Mouse (Mus musculus) ES-E14 (cell line): ENCODE measurements around the gene Notch1.

Experiments used
- CHD2 ChIP-seq: IDR thresholded peaks from 2 replicates; pipeline ENCODE4 v1.6.1; 2014; ENCODE audit warnings: mild to moderate bottlenecking, low read depth, low read length, inconsistent platforms
- HCFC1 ChIP-seq: IDR thresholded peaks from 2 replicates; pipeline ENCODE4 v1.6.1; 2012; ENCODE audit warnings: low read length, inconsistent platforms, borderline replicate concordance; ENCODE audit not compliant: insufficient read depth
- MAFK ChIP-seq: IDR thresholded peaks from 2 replicates; pipeline ENCODE4 v1.6.1; 2014; ENCODE audit warnings: mild to moderate bottlenecking, low read depth, low read length, inconsistent platforms; ENCODE audit not compliant: insufficient read depth
- ZC3H11A ChIP-seq: IDR thresholded peaks from 2 replicates; pipeline ENCODE4 v1.6.1; 2012; ENCODE audit warnings: low read depth, mild to moderate bottlenecking, inconsistent platforms, low read length, borderline replicate concordance

DNA sequence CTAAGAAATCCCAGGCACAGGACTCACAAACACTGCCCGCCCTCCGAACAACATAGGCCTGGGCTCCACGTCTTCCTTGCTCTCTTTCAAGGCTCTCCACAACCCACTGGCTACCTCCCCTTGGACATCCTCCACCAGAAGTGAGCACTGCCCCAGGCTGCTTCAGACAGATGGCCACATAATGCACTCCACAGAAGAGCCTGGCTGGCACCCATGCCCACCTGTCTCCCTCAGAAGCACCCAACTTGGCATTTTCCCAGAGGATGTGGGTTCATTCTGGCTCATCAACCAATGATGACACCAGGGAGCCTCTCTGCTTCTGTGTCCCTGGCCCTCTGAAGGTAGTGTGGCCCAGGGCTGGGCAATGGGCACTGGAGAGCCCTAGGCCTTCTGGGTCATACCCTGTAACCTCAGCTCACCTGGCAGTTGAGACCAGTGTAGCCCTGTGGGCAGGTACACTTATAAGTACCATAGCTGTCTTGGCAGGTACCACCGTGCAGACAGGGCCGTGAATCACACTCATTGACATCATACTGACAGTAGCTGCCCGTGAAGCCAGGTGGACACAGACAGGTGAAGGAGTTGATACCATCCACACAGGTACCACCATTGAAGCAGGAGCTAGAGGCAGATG is 44.7 kb downstream of the Notch1 start:
- TF ChIP-seq ZC3H11A (no peak), HCFC1 (no peak), CHD2 (no peak), MAFK (no peak)
